Mouse (Mus musculus) layer of hippocampus, postnatal 14 days (tissue): ENCODE results near the gene Atp6v0e2. TPM values are rescaled to one million over a fixed set of nuclear protein-coding genes. Genes with fewer than 3 reads are reported as not detected.
A peak's percentile ranks its signal among the peaks of the same experiment; 100 is the strongest.
"Not testable (repeated sequence)": the region's sequence is repeated elsewhere in the genome, so short reads cannot be mapped to it uniquely, and the experiment has no call there.

ENCODE experiments used
- DNase-seq, 2 experiments: peaks; one replicate each; pipeline ENCODE4 v3.0.0; 2021 to 2022; ENCODE audit warnings: low spot score in 2 of 2, mixed read lengths in 1 of 2
- long read RNA-seq, 2 experiments: library from polyadenylated mRNA; stranded (forward); transcript quantifications; one replicate each; pipeline ENCODE4 v2.0.0; 2021
- total RNA-seq, 2 experiments: library from RNA; stranded (reverse); gene quantifications; 2 replicates each; pipeline ENCODE4 v1.2.3; 2021

The Atp6v0e2 gene
- total RNA-seq = 100 to 1,000 TPM; 522 to 523 TPM
- long read RNA-seq, experiment 1, transcript Atp6v0e2-202 (3 exons, 1,612 nt) = minor isoform, 5 of 674 reads
- long read RNA-seq, experiment 1, transcript Atp6v0e2-201 (4 exons, 1,789 nt) = major isoform, 625 of 674 reads
- long read RNA-seq, experiment 1, partial matches to known transcripts = 39 of 674 reads
- long read RNA-seq, experiment 1, other reads (novel, unspliced or antisense) = 4 of 674 reads
- long read RNA-seq, experiment 2, transcript Atp6v0e2-202 (3 exons, 1,612 nt) = minor isoform, 8 of 865 reads
- long read RNA-seq, experiment 2, transcript Atp6v0e2-201 (4 exons, 1,789 nt) = major isoform, 797 of 865 reads
- long read RNA-seq, experiment 2, partial matches to known transcripts = 57 of 865 reads
- long read RNA-seq, experiment 2, other reads (novel, unspliced or antisense) = 3 of 865 reads

DNA sequence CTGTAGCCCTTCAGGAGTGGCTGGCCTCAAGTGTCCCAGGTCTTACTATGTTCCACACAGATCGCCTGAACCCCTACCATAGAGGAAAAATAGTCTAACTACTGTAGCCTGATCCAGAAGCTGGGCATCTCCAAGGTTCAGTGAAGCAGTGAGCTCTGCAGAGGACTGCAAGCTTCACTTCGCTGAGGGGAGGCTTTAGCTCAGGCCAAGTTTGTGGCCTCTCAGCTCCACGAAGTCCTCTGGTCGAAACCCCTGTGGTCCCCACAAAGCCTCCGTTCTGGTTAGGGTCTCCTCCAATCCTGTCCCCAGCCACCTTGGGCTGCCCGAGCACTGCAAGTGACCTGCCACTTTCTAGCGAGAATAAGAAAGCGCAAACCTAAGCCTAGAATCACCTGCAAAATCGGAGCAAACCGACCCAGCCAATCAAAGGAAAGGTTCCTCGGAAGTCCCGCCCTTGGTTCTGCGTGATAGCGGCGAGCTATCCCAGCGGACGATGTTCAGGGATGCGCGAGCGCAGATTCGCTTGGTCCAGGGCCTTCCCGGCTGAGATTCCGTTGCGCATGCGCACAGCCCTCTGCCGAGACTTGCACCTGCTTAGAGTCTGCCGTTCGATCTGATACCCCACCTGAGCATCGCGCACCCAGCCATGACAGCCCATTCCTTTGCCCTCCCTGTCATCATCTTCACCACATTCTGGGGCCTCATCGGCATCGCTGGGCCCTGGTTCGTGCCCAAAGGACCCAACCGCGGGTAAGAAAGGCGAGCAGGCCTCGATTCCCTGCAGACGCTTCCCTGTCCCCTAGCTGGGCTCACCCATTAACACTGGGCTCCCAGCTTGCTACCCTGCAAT is at the start of gene Atp6v0e2:
TSS of gene Atp6v0e2 (plus strand) at position 511 of the 850 bp plus-strand sequence.
- DNase-seq = peak; percentile 93

DNA sequence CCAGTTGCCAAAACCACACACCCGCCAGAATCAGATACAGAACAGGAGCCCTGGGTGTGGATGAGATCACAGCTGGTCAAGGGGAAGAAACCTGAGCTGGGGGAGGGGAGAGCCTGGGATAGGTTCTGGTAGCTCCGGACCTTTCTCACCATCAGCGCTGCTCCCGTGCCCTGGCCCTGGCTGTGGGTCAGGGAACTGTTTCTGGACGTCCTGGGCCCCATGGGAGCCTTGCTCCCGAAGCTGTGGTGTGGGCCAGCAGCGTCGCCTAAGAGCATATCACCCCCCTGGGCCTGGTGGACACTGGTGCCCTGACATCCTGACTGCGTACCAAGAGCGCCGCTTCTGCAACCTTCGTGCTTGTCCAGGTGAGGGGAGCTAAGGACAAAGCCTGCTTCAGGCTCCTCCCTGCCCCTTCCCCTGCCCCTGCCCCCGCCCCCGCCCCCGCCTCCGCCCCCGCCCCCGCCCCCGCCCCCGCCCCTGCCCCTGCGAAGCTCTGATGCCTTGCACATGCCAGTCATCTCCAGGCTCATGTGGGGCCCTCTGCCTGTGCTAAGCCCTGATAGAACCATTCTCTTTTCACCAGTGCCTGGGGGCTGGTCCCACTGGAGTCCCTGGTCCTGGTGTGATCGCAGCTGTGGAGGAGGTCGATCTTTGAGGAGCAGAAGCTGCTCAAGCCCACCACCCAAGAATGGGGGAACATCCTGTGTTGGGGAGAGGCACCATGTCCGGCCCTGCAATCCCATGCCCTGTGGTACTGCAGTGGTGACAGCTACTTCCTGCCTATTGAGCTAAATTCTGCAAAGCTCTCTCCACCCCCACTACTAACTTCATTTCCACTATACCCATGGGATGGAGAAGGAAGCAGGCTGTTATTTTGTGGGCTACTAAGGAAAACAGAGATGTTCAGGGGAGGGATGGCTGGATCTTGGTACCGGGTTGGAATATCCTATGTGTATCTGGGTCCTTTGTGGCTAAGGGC is 49.4 kb upstream of the Atp6v0e2 start:
- no peak for DNase-seq

DNA sequence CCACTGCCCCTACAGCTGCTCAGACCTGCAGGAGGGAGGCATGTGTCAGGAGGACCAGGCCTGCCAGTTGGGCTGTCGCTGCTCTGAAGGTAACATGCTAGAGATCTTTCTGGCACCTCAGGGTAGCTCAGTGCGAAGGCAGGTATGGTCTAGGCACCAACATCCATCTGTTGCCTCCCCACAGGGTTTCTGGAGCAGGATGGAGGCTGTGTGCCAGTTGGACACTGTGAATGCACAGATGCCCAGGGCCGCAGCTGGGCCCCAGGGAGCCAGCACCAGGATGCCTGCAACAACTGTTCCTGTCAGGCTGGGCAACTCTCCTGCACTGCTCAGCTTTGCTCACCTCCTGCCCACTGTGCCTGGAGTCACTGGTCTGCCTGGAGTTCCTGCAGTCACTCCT is 47.7 kb upstream of the Atp6v0e2 start:
- DNase-seq = no peak

DNA sequence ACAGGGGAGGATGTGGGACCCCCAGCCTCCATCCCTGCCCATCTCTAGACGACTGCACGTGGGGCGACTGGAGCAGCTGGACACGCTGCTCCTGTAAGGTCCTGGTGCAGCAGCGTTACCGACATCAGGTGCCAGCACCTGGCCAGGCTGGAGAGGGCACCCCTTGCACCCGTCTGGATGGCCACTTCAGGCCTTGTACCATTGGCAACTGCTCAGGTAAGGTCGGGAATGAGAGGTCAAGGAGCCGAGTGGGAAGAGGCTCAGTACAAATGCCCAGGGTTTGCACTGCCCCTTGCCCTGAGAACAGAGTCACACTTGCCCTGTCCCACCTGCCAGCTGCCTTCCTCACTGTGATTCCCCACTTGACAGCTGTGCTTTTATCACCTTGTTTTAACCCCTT is 46.1 kb upstream of the Atp6v0e2 start:
- DNase-seq = no peak

DNA sequence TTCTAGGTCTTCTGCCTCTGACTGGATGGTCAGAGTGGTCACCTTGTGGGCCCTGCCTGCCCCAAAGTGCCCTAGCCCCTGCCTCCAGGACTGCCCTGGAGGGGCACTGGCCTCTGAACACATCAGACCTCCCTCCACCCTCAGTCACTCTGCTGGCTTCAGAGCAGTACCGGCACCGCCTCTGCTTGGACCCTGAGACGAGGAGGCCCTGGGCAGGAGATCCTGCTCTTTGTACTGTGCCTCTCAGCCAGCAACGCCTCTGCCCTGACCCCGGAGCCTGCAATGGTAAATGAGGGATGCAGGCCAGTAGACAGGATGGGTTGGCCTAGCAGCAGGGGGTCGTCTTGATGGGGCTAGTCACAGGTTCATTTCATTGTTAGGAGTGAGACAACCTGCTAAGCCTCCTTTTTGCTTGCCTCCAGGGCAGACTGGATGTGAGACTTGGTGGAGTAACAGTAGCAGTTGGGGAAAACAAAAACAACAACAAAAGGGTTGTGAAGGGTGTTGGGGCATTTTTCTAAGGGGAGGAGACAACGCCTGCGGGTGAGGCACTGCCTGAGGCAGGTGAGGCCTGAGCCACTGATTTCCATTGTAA is 44.2 kb upstream of the Atp6v0e2 start:
- no peak for DNase-seq

DNA sequence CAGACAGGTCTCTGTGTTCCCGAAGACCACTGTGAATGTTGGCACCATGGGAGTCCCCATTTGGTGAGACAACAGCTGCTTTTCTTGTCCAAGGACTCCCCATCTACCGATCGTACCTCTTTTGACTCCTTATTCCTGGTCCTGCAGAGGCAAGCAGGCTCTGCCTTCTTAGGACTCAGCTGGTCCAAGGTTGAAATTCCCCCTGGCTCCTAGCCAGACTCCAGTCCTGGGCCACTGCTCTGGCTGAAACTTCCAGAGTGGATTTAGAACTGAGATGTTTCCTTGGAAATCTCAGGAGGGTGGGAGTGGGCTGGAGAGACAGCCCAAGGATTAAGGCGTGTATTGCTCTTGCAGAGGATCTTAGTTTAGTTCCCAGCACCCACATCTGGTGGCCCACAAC is 39.9 kb upstream of the Atp6v0e2 start:
- DNase-seq = no peak

DNA sequence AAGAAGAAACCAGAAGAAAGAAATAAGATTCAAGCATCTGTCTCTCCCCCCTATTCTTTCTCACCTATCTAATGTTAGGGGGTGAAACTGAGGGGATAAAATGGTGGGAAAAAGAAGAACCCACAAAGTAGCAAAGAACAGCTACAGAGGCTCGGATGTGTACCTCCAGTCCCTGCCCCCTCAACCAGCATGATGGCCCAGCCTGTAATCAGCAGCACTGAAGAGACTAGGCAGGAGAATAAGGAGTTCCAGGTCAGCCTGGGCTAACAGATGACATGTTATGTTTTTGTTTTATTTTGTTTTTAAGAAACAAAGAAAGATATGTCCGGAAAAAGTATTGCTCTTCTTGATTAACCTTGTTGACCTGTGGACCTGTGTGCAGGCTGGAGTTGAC is 33.6 kb upstream of the Atp6v0e2 start:
- DNase-seq = no peak

DNA sequence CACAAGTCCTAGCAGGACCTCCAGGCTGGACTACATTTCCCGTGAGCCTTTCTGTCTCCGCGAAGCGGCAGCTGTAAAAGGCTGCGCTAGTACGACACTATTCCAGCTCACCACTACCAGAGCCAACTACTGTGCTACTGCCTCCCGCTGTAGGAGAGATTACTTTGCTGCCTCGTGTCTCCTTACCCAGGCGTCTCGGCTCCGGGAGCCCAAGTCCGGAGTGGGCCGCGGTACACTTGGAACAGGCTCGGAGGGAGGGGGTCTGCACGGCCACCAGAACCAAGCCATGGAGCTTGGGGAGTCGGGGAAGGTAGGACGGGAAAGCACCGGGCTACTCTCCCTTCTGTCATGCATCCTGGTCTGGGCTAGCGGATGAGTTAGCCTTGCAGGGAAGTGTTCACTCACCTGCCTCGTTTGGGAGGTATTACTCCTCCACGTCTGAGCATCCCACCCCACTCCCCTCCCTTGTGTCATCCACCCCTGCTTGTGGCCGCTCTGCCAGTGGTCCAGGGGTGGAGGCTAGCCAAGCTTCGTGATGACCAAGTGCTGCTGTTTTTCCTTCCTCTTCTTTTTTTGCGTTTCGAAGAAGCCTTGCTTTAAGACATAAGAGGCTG is 33.1 kb upstream of the Atp6v0e2 start:
- peak; percentile 65 to 79 for DNase-seq

DNA sequence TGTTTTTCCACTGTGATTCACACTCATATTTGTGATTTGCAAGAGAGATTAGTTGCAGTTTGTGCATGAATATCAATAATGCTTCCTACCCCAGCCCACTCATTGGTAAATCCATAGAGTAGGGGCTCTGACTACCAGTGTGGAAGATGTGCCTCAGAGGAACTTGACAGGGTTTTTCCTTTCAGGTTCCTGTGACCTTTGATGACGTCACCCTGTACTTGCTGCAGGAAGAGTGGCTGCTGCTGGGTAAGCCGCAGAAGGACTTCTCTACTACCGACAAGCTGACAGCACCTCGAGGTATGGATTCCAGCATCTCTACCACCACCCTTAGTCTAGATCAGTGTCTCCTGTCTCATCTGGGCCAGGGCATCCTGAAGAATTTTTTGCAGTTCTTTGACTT is 29.3 kb upstream of the Atp6v0e2 start:
- DNase-seq = no peak

DNA sequence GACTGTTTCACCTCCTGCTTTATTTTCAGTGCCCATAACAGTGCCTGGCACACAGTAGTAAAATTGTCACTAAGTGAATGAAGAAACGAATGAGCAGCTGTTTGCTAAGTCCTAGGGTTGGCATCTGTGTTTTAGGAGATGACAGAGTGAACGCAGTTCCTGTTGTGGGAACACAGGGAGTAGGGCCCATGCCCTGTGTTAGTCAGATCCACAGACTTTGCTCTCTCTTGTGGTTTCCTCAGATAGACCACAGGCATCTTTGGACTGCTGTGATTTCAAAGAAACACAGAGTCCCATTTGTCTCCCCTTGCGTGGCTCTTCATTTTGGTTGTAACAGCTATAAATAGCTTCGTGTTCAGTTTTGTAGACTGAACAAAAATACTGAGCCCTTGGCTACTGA is 27.0 kb upstream of the Atp6v0e2 start:
- DNase-seq = no peak

DNA sequence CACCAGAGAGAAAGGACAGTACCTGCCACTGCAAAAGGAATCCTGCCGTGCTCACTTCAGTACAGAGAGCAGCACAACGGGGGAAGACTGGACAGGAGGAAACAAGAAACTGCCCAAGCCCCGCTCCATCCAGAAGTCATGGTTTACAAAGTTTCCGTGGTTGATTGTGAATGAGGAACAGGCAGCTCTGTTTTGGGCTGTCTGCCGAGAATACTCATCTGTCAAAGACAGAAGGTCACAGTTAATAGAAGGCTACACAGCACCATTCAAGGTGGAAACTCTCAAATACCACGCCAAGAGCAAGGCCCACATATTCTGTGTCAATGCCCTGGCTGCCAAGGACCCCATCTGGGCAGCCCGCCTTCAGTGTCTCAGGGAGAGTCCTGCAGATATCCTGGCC is 25.6 kb upstream of the Atp6v0e2 start:
- no peak for DNase-seq

DNA sequence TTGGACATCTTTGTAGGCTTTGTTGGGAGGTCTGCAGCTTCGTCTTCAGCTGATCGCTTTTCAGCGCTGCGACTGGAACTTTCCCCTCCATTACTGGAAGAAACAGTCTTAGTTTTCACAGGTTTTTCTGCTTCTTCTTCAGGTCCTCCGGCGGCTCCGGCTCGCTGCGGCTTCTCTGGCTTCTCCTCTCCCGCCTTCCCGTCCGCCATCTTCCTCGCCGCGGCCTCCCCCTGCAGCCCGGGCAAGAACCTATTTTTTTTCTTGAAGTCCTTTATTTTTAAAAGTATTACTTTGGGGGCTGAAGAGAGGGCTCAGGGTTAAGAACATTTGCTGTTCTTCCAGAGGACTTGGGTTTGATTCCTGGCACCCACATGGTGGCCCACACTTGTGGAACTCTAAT is 12.5 kb upstream of the Atp6v0e2 start:
- not testable (repeated sequence) for DNase-seq

DNA sequence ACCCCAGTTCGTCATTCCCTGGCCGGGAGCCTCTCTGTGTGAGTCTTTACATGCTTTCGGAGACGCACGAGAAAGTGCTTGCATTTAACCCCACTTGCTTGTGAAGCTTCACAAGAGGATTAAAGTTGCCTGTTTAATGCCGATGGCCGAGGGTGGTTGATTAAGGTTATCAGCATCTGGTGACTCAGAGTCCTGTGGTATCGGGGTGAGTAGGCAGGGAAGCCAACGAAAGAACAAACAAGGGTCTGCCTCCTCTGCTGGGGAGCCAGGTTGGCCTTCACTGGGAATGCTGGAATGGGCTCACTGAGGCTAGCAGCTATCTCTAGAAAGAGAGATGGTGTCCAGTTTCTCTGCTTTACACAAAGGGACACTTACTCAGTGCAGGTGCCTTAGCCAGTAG is 9.5 kb upstream of the Atp6v0e2 start:
- no peak for DNase-seq

DNA sequence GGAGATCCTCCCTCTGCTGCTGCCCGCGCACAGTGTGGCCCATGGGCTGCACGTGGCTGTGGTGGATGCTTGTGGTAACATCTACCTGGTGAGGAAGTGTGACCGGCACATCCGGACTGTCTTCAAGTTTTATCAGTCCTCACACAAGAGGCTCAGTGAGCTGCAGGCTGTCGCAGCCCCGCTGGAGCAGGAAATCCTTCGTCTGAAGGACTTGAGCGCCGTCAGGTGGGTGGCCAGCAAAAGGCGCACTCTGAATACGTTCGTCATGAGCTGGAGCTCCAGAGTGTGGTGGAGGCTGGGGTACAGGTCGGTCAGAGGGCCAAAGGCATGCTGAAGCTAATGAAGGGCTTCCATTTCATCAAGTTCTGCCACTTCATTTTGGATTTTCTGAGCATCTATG is 8.2 kb upstream of the Atp6v0e2 start:
- no peak for DNase-seq

DNA sequence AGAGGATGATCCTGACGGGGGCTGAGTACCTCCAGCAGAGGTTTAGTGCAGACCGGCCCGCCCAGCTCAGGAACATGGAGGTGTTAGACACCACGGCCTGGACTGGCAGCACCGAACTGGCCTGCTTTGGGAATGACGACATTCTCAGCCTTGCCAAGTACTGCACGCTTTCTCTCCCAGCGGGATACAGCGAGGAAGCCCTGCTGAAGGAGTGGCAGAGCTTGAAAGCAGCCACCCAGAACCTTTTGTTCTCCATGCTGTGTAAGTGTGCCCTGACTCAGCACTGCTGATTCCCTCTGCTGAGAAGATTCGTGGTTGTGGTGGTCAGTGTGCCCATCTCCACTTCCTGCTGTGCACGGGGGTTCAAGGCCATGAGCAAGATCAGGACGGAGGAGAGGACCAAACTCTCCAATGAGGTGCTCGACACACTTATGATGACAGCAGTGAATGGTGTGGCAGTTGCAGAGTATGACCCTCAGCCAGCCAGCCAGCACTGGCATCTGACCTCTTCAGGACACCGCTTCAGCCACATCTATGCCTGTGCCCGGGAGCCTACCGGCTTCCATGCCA is 7.5 kb upstream of the Atp6v0e2 start:
- DNase-seq = no peak

DNA sequence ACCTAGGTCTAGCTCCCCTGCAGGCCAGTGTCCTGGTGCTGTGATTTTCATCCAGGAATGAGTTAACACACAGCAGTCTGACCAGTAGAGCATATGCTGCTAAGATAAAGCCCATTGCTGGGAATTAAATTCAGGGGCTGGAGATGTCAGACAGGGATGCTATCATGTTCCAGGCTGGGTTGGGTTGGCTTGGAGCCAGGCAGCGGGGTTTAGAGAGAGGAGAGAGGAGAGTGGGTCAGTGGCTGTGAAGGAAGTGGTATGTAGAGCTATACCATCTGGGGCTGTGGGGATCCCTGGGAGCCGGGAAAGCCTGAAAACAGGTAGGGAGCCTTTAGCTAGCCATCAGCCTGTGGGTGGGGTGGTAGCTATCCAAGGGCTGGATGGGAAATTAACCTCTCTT is 6.6 kb upstream of the Atp6v0e2 start:
- no peak for DNase-seq

DNA sequence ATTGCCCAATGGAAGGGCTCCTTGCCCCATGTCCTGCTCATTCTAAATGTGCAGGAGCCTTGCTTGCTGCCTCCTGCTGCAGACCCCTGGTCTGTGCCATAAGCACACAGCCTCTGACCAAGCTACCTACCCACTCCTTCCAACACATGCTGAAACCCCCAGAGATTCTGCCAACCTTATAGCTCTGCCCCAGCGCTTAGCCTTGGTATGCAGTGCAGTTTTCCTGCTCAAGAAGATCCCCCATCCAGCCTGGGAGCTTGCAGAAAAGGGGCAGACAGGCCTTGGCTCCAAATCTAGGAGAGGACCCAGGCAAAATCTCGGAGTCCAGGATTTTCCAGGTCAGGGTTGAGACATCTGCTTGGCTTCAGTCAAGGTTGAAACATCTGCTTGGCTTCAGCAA is 3.9 kb upstream of the Atp6v0e2 start:
- DNase-seq = no peak

DNA sequence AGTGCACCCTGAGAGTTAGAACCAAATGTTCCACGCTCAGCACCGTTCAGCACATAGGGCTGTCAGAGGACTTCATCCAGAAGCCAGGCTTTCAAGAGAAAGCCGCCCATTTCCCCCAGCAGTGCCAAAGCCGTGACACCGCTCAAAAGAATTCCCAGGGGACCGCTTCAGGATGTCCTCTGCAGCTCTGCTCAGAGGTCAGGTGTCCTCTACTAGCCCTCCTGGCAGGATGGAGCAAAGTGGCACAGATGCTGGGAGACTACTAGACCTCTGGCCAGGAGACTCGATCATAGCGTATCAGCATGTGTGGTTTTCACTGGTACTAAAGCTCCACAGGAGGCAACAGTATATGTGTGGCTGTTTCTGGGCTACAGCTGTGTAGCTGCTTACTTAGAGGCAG is 2.5 kb upstream of the Atp6v0e2 start:
- no peak for DNase-seq

DNA sequence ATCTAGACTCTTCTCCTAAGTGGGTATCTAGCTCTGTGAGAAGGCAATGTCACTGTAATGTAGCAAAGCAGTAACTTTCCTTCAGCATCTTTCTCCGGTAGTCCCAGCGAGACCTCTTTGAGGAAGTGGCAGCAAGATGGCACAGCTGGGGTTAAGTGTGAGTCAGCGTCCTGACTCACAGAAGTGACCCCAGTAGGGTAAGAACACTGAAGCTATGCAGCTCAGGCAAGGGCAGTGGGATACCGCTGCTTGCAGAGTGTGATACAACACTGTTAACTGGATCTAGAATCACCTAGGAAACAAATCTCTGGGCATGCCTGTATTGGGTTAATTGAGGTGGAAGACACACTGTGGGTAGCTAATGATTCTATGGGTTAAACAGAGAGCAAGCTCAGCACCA is 1.3 kb upstream of the Atp6v0e2 start:
- no peak for DNase-seq
